Mouse (Mus musculus): ENCODE data around the gene Spred2.
"Not testable (repeated sequence)": the region's sequence is repeated elsewhere in the genome, so short reads cannot be mapped to it uniquely, and the experiment has no call there.

Spred2 gene

GRCm38 (mm10) chr11:20017937-20018336, 93.8 kb downstream of the Spred2 start:
- no peak for DNase-seq (ENCODE audit: low spot score in 2 of 2)

- DNase-seq (ENCODE audit: low spot score in 2 of 2): no peak
These were observed 94.7 kb downstream of the Spred2 start for GRCm38 (mm10) chr11:20018905-20019304.

- DNase-seq (ENCODE audit: low spot score in 2 of 2): no peak
These were observed 96.5 kb downstream of the Spred2 start for GRCm38 (mm10) chr11:20020720-20021119.

- no peak for DNase-seq (ENCODE audit: low spot score in 2 of 2)
These were observed 98.3 kb downstream of the Spred2 start for GRCm38 (mm10) chr11:20022462-20022861.

GRCm38 (mm10) chr11:20022911-20023482, 98.8 kb downstream of the Spred2 start:
- no peak for DNase-seq (ENCODE audit: low spot score in 2 of 2)

GRCm38 (mm10) chr11:20025899-20026298, 101.7 kb downstream of the Spred2 start:
- DNase-seq (ENCODE audit: low spot score in 2 of 2): no peak

GRCm38 (mm10) chr11:20027719-20028118, 103.5 kb downstream of the Spred2 start:
- no peak for DNase-seq (ENCODE audit: low spot score in 2 of 2)

- no peak for DNase-seq (ENCODE audit: low spot score in 2 of 2)
These were observed 104.2 kb downstream of the Spred2 start for GRCm38 (mm10) chr11:20028396-20028795.

GRCm38 (mm10) chr11:20029014-20029413, 104.8 kb downstream of the Spred2 start:
- no peak for DNase-seq (ENCODE audit: low spot score in 2 of 2)

GRCm38 (mm10) chr11:20030973-20031372, 106.8 kb downstream of the Spred2 start:
- not testable (repeated sequence) for DNase-seq (ENCODE audit: low spot score in 2 of 2)

- peak in 1 of 2 experiments; percentile 44 for DNase-seq (ENCODE audit: low spot score in 2 of 2)
These were observed 107.4 kb downstream of the Spred2 start for GRCm38 (mm10) chr11:20031536-20031935.

- DNase-seq (ENCODE audit: low spot score in 2 of 2): no peak
These were observed 109.5 kb downstream of the Spred2 start for GRCm38 (mm10) chr11:20033541-20034160.

- DNase-seq (ENCODE audit: low spot score in 2 of 2): no peak
These were observed 110.3 kb downstream of the Spred2 start for GRCm38 (mm10) chr11:20034337-20034947.

GRCm38 (mm10) chr11:20035343-20035928, 111.3 kb downstream of the Spred2 start:
- DNase-seq (ENCODE audit: low spot score in 2 of 2): peak; percentile 57 to 72

GRCm38 (mm10) chr11:20035972-20036371, 111.8 kb downstream of the Spred2 start:
- no peak for DNase-seq (ENCODE audit: low spot score in 2 of 2)

GRCm38 (mm10) chr11:20037739-20038138, 113.6 kb downstream of the Spred2 start:
- DNase-seq (ENCODE audit: low spot score in 2 of 2): no peak

GRCm38 (mm10) chr11:20038723-20039122, 114.5 kb downstream of the Spred2 start:
- DNase-seq (ENCODE audit: low spot score in 2 of 2): no peak

GRCm38 (mm10) chr11:20041164-20041920, 117.2 kb downstream of the Spred2 start:
- DNase-seq (ENCODE audit: low spot score in 2 of 2): peak; percentile 62 to 76

- no peak for DNase-seq (ENCODE audit: low spot score in 2 of 2)
These were observed 117.9 kb downstream of the Spred2 start for GRCm38 (mm10) chr11:20042106-20042505.

GRCm38 (mm10) chr11:20043256-20043655, 119.1 kb downstream of the Spred2 start:
- peak in 1 of 2 experiments; percentile 28 for DNase-seq (ENCODE audit: low spot score in 2 of 2)

GRCm38 (mm10) chr11:20045586-20045985, 121.4 kb downstream of the Spred2 start:
- DNase-seq (ENCODE audit: low spot score in 2 of 2): no peak
